Mouse (Mus musculus) spleen, adult 2 months (tissue): ENCODE measurements around the gene Gas7. TPM values are rescaled to one million over a fixed set of nuclear protein-coding genes. Genes with fewer than 3 reads are reported as not detected.

Experiments
- DNase-seq, 2 experiments: peaks; one replicate each; pipeline versions ENCODE4 v3.0.0 to v3.0.0-alpha.2; 2012 to 2021; ENCODE audit warnings: low spot score in 2 of 2, low read depth in 1 of 2
- H3K27ac ChIP-seq: fragments of 200-500 bp; 2 replicates; pipeline ENCODE4 v1.5.1; 2012; ENCODE audit warnings: low read length, inconsistent platforms; ENCODE audit not compliant: insufficient read depth
- H3K27me3 ChIP-seq: fragments of 200-500 bp; 2 replicates; pipeline ENCODE4 v1.6.1; 2012; ENCODE audit warnings: mild to moderate bottlenecking, moderate library complexity, low read length, inconsistent platforms; ENCODE audit not compliant: control insufficient read depth, insufficient read depth
- H3K36me3 ChIP-seq: fragments of 200-500 bp; 2 replicates; pipeline ENCODE4 v1.6.1; 2012; ENCODE audit warnings: mild to moderate bottlenecking, low read length, inconsistent platforms; ENCODE audit not compliant: control insufficient read depth, insufficient read depth
- H3K4me1 ChIP-seq: fragments of 200-500 bp; 2 replicates; pipeline ENCODE4 v1.6.1; 2011; ENCODE audit warnings: inconsistent platforms; ENCODE audit not compliant: control insufficient read depth, insufficient read depth, insufficient read length
- H3K4me3 ChIP-seq: fragments of 200-500 bp; 2 replicates; pipeline ENCODE4 v1.5.1; 2011; ENCODE audit warnings: mild to moderate bottlenecking, inconsistent platforms; ENCODE audit not compliant: insufficient read depth, insufficient read length; ENCODE audit errors: extremely low read depth
- CTCF ChIP-seq: fragments of 200-500 bp; IDR thresholded peaks from 2 replicates; pipeline ENCODE4 v1.5.1; 2011; ENCODE audit warnings: mild to moderate bottlenecking, inconsistent platforms; ENCODE audit not compliant: insufficient read depth, insufficient read length, insufficient replicate concordance; ENCODE audit errors: extremely low read depth
- POLR2A ChIP-seq: fragments of 200-500 bp; IDR thresholded peaks from 2 replicates; pipeline ENCODE4 v1.6.1; 2011; ENCODE audit warnings: low read depth, low read length, inconsistent platforms
- WGBS: fragments of 180-500 bp; shearing (Covaris S2); methylation state at CpG from one replicate; pipeline ENCODE4 v1.1.7; 2018; 5-methylcytosine and 5-hydroxymethylcytosine counted together
- polyA plus RNA-seq: library from polyadenylated mRNA; depleted of rRNA; stranded (reverse); fragments of >200 nt; gene quantifications from 2 replicates; pipeline ENCODE4 v1.2.3, GENCODE M21; 2012

Gene Gas7
- polyA plus RNA-seq, 1 experiment = 4.3 TPM

GRCm38 (mm10) chr11:67559522-67559921 lies 104.3 kb downstream of the Gas7 start:
- TF ChIP-seq CTCF = no peak
- no peak for TF ChIP-seq POLR2A
- Histone ChIP-seq H3K27me3 (no peaks in the 10 kb centered on the region), H3K36me3 (no peaks in the 10 kb centered on the region), H3K27ac (no peak overlapping the region), H3K4me3 (no peak overlapping the region), H3K4me1 (peaks cover 18% of the 10 kb centered on the region; the same call in 1 of the 2 replicates)
- DNase-seq = no peak
- WGBS = 75% methylated on average over 5 of the region's 5 CpGs

- 84% methylated on average over 4 of the region's 4 CpGs for WGBS
Observed at GRCm38 (mm10) chr11:67561631-67562030, 106.4 kb downstream of the Gas7 start.

GRCm38 (mm10) chr11:67563141-67563540 lies 107.9 kb downstream of the Gas7 start:
- 9% methylated on average over 5 of the region's 5 CpGs for WGBS
- Histone ChIP-seq H3K36me3 (no peaks in the 10 kb centered on the region), H3K4me3 (no peak overlapping the region), H3K4me1 (peaks cover 20% of the 10 kb centered on the region; the same call in 1 of the 2 replicates), H3K27ac (no peak overlapping the region), H3K27me3 (no peaks in the 10 kb centered on the region)
- TF ChIP-seq CTCF (no peak), POLR2A (no peak)
- DNase-seq = no peak

More at GRCm38 (mm10) chr11:67561631-67562030, 106.4 kb downstream of the Gas7 start:
- Histone ChIP-seq H3K27me3 (no peaks in the 10 kb centered on the region), H3K36me3 (no peaks in the 10 kb centered on the region), H3K4me1 (peaks cover 20% of the 10 kb centered on the region; the same call in 1 of the 2 replicates), H3K4me3 (no peak overlapping the region), H3K27ac (no peak overlapping the region)
- no peak for DNase-seq
- TF ChIP-seq POLR2A (no peak), CTCF (no peak)

GRCm38 (mm10) chr11:67564003-67564637 lies 108.9 kb downstream of the Gas7 start:
- H3K27ac ChIP-seq = no peak overlapping the region
- 28% methylated on average over 8 of the region's 8 CpGs for WGBS
- DNase-seq = peak in 1 of 2 experiments; percentile 20
- H3K27me3 ChIP-seq = no peaks in the 10 kb centered on the region
- peaks cover 20% of the 10 kb centered on the region; the same call in 1 of the 2 replicates for H3K4me1 ChIP-seq
- H3K36me3 ChIP-seq = no peaks in the 10 kb centered on the region
- TF ChIP-seq POLR2A (no peak), CTCF (no peak)
- no peak overlapping the region for H3K4me3 ChIP-seq

GRCm38 (mm10) chr11:67565512-67565911 lies 110.3 kb downstream of the Gas7 start:
- H3K36me3 ChIP-seq = no peaks in the 10 kb centered on the region
- peaks cover 20% of the 10 kb centered on the region; the same call in 1 of the 2 replicates for H3K4me1 ChIP-seq
- no peaks in the 10 kb centered on the region for H3K27me3 ChIP-seq
- 93% methylated on average over 4 of the region's 4 CpGs for WGBS
- TF ChIP-seq POLR2A (no peak), CTCF (no peak)
- no peak overlapping the region for H3K4me3 ChIP-seq
- no peak for DNase-seq
- H3K27ac ChIP-seq = no peak overlapping the region

- Histone ChIP-seq H3K27me3 (no peaks in the 10 kb centered on the region), H3K4me3 (no peak overlapping the region), H3K4me1 (peaks cover 20% of the 10 kb centered on the region; the same call in 1 of the 2 replicates), H3K36me3 (no peaks in the 10 kb centered on the region), H3K27ac (no peak overlapping the region)
- WGBS = 77% methylated on average over 5 of the region's 5 CpGs
- no peak for TF ChIP-seq CTCF
- TF ChIP-seq POLR2A = no peak
- DNase-seq = no peak
Observed at GRCm38 (mm10) chr11:67566704-67567103, 111.5 kb downstream of the Gas7 start.

- Histone ChIP-seq H3K4me1 (peaks cover 20% of the 10 kb centered on the region; the same call in 1 of the 2 replicates), H3K27ac (no peak overlapping the region), H3K36me3 (no peaks in the 10 kb centered on the region), H3K4me3 (no peak overlapping the region), H3K27me3 (no peaks in the 10 kb centered on the region)
- DNase-seq = no peak
- TF ChIP-seq POLR2A = no peak
- no peak for TF ChIP-seq CTCF
- 86% methylated on average over 5 of the region's 5 CpGs for WGBS
Observed at GRCm38 (mm10) chr11:67567184-67567583, 111.9 kb downstream of the Gas7 start.
